Mouse (Mus musculus) liver, embryonic 12.5 days (tissue): ENCODE measurements at regions not wholly inside any gene's neighbourhood (a gene's known extent, or its start where the extent isn't known, plus 50 kb on each side); places are given as distances from the start of the nearest gene placed in this dataset.

Source experiments
- ATAC-seq: fragments of 200-750 bp; cut with Nextera tagmentation; 2 replicates; pipeline ENCODE4 v1.8.0; 2017; ENCODE audit warnings: moderate number of reproducible peaks, mild to moderate bottlenecking, moderate library complexity
- H3K27ac ChIP-seq: fragments of 300-500 bp; sonication (generic); 2 replicates; pipeline ENCODE4 v1.5.1; 2016; ENCODE audit warnings: mild to moderate bottlenecking
- H3K27me3 ChIP-seq: fragments of 300-500 bp; sonication (generic); replicated peaks from 2 replicates; pipeline ENCODE4 v1.6.1; 2016; ENCODE audit warnings: mild to moderate bottlenecking, moderate library complexity
- H3K36me3 ChIP-seq: fragments of 300-500 bp; sonication (generic); 2 replicates; pipeline ENCODE4 v1.6.1; 2016; ENCODE audit warnings: mild to moderate bottlenecking, moderate library complexity
- H3K4me1 ChIP-seq: fragments of 300-500 bp; sonication (generic); 2 replicates; pipeline ENCODE4 v1.6.1; 2016
- H3K4me2 ChIP-seq: fragments of 300-500 bp; sonication (generic); 2 replicates; pipeline ENCODE4 v1.6.1; 2016; ENCODE audit warnings: mild to moderate bottlenecking, moderate library complexity
- H3K4me3 ChIP-seq: fragments of 300-500 bp; sonication (generic); 2 replicates; pipeline ENCODE4 v1.5.1; 2016; ENCODE audit warnings: mild to moderate bottlenecking, moderate library complexity
- H3K9ac ChIP-seq: fragments of 300-500 bp; sonication (generic); 2 replicates; pipeline ENCODE4 v1.6.1; 2016; ENCODE audit warnings: mild to moderate bottlenecking, moderate library complexity
- H3K9me3 ChIP-seq: fragments of 300-500 bp; sonication (generic); replicated peaks from 2 replicates; pipeline ENCODE4 v1.6.1; 2016; ENCODE audit warnings: mild to moderate bottlenecking, moderate library complexity
- WGBS: fragments of 180-500 bp; shearing (Covaris S2); methylation state at CpG from one replicate; pipeline ENCODE4 v1.1.7; 2016; ENCODE audit not compliant: insufficient replicate concordance; 5-methylcytosine and 5-hydroxymethylcytosine counted together

DNA sequence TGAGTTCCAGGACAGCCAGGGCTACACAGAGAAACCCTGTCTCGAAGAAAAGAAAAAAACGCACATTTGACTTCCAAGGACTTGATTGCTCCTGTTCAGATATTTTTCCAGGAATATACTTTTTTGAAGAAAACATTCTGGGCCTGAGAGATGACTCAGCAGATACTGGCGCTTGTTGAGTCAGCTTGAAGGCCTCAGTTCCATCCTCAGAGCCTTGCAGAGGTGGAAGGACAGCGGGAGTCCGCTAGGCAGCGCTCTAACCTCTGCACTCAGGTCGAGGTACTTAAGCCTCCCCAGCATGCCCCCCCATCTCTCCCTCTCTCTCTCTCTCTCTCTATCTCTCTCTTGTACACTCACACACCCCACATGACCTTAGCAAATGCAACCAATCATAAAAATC, 86.3 kb upstream of the Eomes start:
- H3K4me2 ChIP-seq: no peak overlapping the region
- H3K4me3 ChIP-seq: no peak overlapping the region
- no peak overlapping the region for H3K27ac ChIP-seq
- no peaks in the 10 kb centered on the region for H3K4me1 ChIP-seq
- 55% methylated on average over 7 of the region's 7 CpGs for WGBS
- no peak for ATAC-seq
- no peaks in the 10 kb centered on the region for H3K36me3 ChIP-seq
- H3K27me3 ChIP-seq: peaks cover 44% of the 10 kb centered on the region
- no peak overlapping the region for H3K9ac ChIP-seq
- H3K9me3 ChIP-seq: no peaks in the 10 kb centered on the region

DNA sequence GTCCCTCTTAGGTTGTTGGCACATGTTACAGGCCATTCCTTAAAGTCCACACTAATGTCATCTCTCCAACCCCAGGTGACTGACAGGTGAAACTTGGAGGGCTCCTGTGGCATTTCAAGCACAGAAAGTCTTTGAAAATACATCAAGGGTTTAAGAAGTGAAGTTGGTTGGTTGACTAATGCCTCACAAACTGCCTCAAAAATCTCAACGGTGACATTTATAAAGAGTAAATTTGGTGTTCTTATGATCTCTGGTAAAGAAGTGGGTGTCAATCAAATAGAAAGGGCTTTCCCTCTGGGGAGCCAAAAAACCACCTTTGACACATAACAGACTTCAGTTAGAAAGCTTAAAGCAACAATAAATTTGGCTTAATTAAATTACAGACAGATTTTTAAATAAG, 85.2 kb upstream of the Eomes start:
- Histone ChIP-seq H3K9me3 (no peaks in the 10 kb centered on the region), H3K4me1 (no peaks in the 10 kb centered on the region), H3K9ac (no peak overlapping the region), H3K4me2 (no peak overlapping the region), H3K27ac (no peak overlapping the region), H3K36me3 (no peaks in the 10 kb centered on the region), H3K27me3 (peaks cover 37% of the 10 kb centered on the region), H3K4me3 (no peak overlapping the region)
- no peak for ATAC-seq
- WGBS: 74% methylated on average over 1 of the region's 1 CpGs

- no peaks in the 10 kb centered on the region for H3K4me1 ChIP-seq
- H3K36me3 ChIP-seq: no peaks in the 10 kb centered on the region
- H3K9me3 ChIP-seq: no peaks in the 10 kb centered on the region
- peaks cover 29% of the 10 kb centered on the region for H3K27me3 ChIP-seq
- 32% methylated on average over 4 of the region's 4 CpGs for WGBS
- H3K27ac ChIP-seq: no peak overlapping the region
- no peak overlapping the region for H3K9ac ChIP-seq
- H3K4me3 ChIP-seq: no peak overlapping the region
- H3K4me2 ChIP-seq: no peak overlapping the region
- no peak for ATAC-seq
Observed at GRCm38 (mm10) chr9:118393567-118393966, 84.4 kb upstream of the Eomes start.

- H3K27me3 ChIP-seq: no peaks in the 10 kb centered on the region
Observed at GRCm38 (mm10) chr9:118396425-118397053, 81.5 kb upstream of the Eomes start.

DNA sequence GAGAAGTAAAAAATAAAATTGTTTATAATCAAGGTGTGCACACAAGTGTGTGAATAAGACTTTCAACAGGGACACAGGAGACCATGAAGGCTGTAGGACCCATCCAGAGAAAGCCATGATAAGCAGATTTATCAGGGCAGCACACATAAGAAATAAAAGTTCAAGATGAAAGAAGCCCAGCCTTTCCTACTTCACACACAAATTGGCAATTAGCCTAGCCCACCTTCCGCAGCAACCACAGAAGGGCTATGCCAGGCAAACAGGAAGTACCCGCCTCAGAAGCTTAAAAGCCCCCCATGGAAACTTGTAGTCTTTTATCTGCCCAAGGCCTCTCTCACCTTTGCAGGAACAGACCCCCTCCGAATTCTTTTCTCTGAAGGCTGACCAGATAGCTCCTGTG, 77.5 kb upstream of the Eomes start:
- Histone ChIP-seq H3K4me1 (no peaks in the 10 kb centered on the region), H3K4me3 (no peak overlapping the region), H3K27me3 (no peaks in the 10 kb centered on the region), H3K9me3 (no peaks in the 10 kb centered on the region), H3K9ac (no peak overlapping the region), H3K4me2 (no peak overlapping the region), H3K27ac (no peak overlapping the region), H3K36me3 (no peaks in the 10 kb centered on the region)
- ATAC-seq: no peak
- WGBS: 52% methylated on average over 3 of the region's 3 CpGs

More at GRCm38 (mm10) chr9:118396425-118397053, 81.5 kb upstream of the Eomes start:
- no peak overlapping the region for H3K27ac ChIP-seq
- H3K4me2 ChIP-seq: no peak overlapping the region
- H3K9ac ChIP-seq: no peak overlapping the region
- no peak overlapping the region for H3K4me3 ChIP-seq
- no peak for ATAC-seq
- WGBS: 52% methylated on average over 2 of the region's 2 CpGs
- no peaks in the 10 kb centered on the region for H3K4me1 ChIP-seq
- no peaks in the 10 kb centered on the region for H3K9me3 ChIP-seq
- H3K36me3 ChIP-seq: no peaks in the 10 kb centered on the region

GRCm38 (mm10) chr9:118401170-118401569, 76.8 kb upstream of the Eomes start:
- Histone ChIP-seq H3K9ac (no peak overlapping the region), H3K27me3 (no peaks in the 10 kb centered on the region), H3K4me2 (no peak overlapping the region), H3K4me3 (no peak overlapping the region), H3K36me3 (no peaks in the 10 kb centered on the region), H3K27ac (no peak overlapping the region), H3K4me1 (no peaks in the 10 kb centered on the region), H3K9me3 (no peaks in the 10 kb centered on the region)
- no peak; the same call in 1 of the 2 replicates for ATAC-seq

GRCm38 (mm10) chr9:118404867-118405266, 73.1 kb upstream of the Eomes start:
- Histone ChIP-seq H3K9me3 (no peaks in the 10 kb centered on the region), H3K36me3 (no peaks in the 10 kb centered on the region), H3K9ac (no peak overlapping the region), H3K4me3 (no peak overlapping the region), H3K4me2 (no peak overlapping the region), H3K27ac (no peak overlapping the region), H3K4me1 (no peaks in the 10 kb centered on the region), H3K27me3 (no peaks in the 10 kb centered on the region)
- no peak for ATAC-seq
- WGBS: 60% methylated on average over 6 of the region's 6 CpGs

GRCm38 (mm10) chr9:118405926-118406518, 72.0 kb upstream of the Eomes start:
- Histone ChIP-seq H3K4me3 (no peak overlapping the region), H3K36me3 (no peaks in the 10 kb centered on the region), H3K4me1 (no peaks in the 10 kb centered on the region), H3K9ac (no peak overlapping the region), H3K27ac (no peak overlapping the region), H3K4me2 (no peak overlapping the region), H3K9me3 (no peaks in the 10 kb centered on the region), H3K27me3 (no peaks in the 10 kb centered on the region)
- WGBS: 65% methylated on average over 9 of the region's 9 CpGs
- no peak for ATAC-seq

GRCm38 (mm10) chr9:118416032-118416431, 62.0 kb upstream of the Eomes start:
- WGBS: 46% methylated on average over 4 of the region's 4 CpGs
- no peaks in the 10 kb centered on the region for H3K36me3 ChIP-seq
- no peak overlapping the region for H3K9ac ChIP-seq
- H3K9me3 ChIP-seq: no peaks in the 10 kb centered on the region
- H3K4me3 ChIP-seq: no peak overlapping the region
- H3K27me3 ChIP-seq: no peaks in the 10 kb centered on the region
- H3K27ac ChIP-seq: no peak overlapping the region
- H3K4me1 ChIP-seq: no peaks in the 10 kb centered on the region
- no peak for ATAC-seq
- H3K4me2 ChIP-seq: no peak overlapping the region

GRCm38 (mm10) chr9:118416475-118416874, 61.5 kb upstream of the Eomes start:
- 37% methylated on average over 6 of the region's 6 CpGs for WGBS
- Histone ChIP-seq H3K27ac (no peak overlapping the region), H3K4me1 (no peaks in the 10 kb centered on the region), H3K9me3 (no peaks in the 10 kb centered on the region), H3K27me3 (no peaks in the 10 kb centered on the region), H3K36me3 (no peaks in the 10 kb centered on the region), H3K4me3 (no peak overlapping the region), H3K9ac (no peak overlapping the region), H3K4me2 (no peak overlapping the region)
- ATAC-seq: no peak

DNA sequence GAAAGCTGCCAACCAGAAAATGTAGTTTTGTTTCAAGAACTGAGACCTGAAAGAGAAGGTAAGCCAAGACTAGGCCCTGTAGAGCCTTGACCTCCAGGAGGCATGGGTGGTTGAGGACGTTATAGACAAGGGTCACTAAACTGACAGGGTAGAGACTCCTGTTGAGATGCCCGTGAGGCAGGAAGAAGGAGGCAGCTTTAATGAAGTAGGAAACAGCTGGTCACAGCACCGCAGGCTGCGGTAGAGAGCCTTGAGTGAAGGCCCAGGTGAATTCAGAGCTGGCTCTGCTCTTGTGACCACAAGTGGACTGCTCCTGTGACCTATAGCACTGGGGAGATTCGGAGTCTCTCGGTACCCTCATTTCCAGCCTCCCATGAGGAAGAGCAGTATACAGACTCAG, 53.7 kb upstream of the Eomes start:
- Histone ChIP-seq H3K27ac (no peak overlapping the region), H3K4me3 (no peak overlapping the region), H3K9ac (no peak overlapping the region), H3K4me1 (no peaks in the 10 kb centered on the region), H3K9me3 (no peaks in the 10 kb centered on the region), H3K36me3 (no peaks in the 10 kb centered on the region), H3K4me2 (no peak overlapping the region), H3K27me3 (no peaks in the 10 kb centered on the region)
- ATAC-seq: no peak
- 59% methylated on average over 6 of the region's 6 CpGs for WGBS
